Mouse (Mus musculus): ENCODE measurements at regions not wholly inside any gene's neighbourhood (a gene's known extent, or its start where the extent isn't known, plus 50 kb on each side); places are given as distances from the start of the nearest gene placed in this dataset.

DNA sequence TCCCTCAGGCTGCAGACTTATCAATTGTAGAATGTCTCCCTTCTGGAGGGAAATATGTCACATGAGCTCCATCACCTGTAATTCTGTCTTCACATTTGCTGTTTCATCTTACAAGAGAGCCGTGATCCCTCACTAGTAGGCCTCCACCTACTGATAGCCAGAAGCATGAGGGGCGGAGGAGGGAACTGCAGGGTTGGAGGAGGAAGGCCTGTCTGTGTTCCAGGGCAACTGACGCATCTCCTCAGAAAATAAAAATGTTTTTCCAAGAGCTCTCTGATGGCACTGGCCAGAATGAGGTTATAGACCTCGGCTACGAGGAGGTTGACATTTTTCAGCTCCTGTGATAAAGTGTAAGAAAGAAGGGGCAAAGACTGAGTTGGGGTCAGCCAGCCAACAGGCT lies 257.0 kb downstream of the Enc1 start:
- no peaks in the 10 kb centered on the region for H3K4me1 ChIP-seq
- no peaks in the 10 kb centered on the region for H3K9me3 ChIP-seq
- H3K9ac ChIP-seq, result no peak overlapping the region
- ATAC-seq (replicated peaks), result no peak
- WGBS, result 93% methylated on average over 5 of the region's 5 CpGs
- no peaks in the 10 kb centered on the region for H3K27me3 ChIP-seq (replicated peaks)
- no peak overlapping the region for H3K4me2 ChIP-seq
- H3K36me3 ChIP-seq (replicated peaks), result no peaks in the 10 kb centered on the region
- H3K27ac ChIP-seq, result no peak overlapping the region
- H3K4me3 ChIP-seq, result no peak overlapping the region

DNA sequence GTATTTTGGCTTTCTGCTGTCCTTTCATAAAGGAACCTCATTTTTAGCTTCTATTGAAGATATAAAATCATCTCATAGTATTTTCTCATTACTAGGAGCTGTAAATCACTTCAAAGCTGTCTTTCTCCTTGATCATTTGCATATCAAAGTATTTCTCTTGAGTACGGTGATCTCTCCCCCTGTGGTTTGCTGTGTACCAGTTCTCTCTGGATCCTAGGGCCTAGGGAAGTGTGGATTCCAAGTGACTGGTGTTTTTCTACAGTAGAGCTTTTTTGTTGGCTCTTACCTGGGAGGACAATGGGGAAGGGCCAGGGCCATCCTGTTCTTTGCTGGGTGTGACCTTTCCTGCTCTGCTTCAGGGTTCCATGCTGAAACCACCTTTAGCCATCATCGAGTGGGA lies 253.9 kb downstream of the Enc1 start:
- H3K4me3 ChIP-seq, result no peak overlapping the region
- H3K36me3 ChIP-seq (replicated peaks), result no peaks in the 10 kb centered on the region
- H3K9me3 ChIP-seq, result no peaks in the 10 kb centered on the region
- ATAC-seq (replicated peaks), result no peak
- no peaks in the 10 kb centered on the region for H3K27me3 ChIP-seq (replicated peaks)
- H3K4me2 ChIP-seq, result no peak overlapping the region
- WGBS, result 63% methylated on average over 2 of the region's 2 CpGs
- no peak overlapping the region for H3K27ac ChIP-seq
- H3K9ac ChIP-seq, result no peak overlapping the region
- 0 out of 2 replicates have a peak, but pooled peaks cover 3% of the 10 kb centered on the region for H3K4me1 ChIP-seq

DNA sequence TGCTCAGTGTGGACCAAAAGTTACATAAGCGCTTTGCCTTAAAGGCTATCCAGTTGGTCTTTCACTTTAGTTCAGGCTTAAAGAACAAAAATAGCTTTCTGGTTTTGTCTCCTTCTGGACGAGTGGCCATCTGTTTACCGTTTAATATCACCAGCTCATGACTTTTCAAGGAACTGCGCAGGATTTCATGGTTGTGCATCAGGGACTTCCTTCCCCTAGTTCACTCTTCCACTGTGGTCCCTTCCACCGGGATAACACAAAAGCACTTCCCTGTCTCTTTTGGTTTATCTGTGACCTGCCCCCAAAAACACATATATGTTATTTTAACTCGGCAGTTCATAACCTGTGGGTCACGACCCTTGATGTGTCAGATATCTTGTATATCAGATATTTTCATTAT lies 252.9 kb downstream of the Enc1 start:
- Histone ChIP-seq H3K27me3 (replicated peaks) (no peaks in the 10 kb centered on the region), H3K4me3 (no peak overlapping the region), H3K36me3 (replicated peaks) (no peaks in the 10 kb centered on the region), H3K4me1 (peaks cover 11% of the 10 kb centered on the region), H3K9me3 (no peaks in the 10 kb centered on the region), H3K9ac (no peak overlapping the region), H3K4me2 (no peak overlapping the region), H3K27ac (no peak overlapping the region)
- WGBS, result 86% methylated on average over 7 of the region's 7 CpGs
- ATAC-seq (replicated peaks), result no peak

DNA sequence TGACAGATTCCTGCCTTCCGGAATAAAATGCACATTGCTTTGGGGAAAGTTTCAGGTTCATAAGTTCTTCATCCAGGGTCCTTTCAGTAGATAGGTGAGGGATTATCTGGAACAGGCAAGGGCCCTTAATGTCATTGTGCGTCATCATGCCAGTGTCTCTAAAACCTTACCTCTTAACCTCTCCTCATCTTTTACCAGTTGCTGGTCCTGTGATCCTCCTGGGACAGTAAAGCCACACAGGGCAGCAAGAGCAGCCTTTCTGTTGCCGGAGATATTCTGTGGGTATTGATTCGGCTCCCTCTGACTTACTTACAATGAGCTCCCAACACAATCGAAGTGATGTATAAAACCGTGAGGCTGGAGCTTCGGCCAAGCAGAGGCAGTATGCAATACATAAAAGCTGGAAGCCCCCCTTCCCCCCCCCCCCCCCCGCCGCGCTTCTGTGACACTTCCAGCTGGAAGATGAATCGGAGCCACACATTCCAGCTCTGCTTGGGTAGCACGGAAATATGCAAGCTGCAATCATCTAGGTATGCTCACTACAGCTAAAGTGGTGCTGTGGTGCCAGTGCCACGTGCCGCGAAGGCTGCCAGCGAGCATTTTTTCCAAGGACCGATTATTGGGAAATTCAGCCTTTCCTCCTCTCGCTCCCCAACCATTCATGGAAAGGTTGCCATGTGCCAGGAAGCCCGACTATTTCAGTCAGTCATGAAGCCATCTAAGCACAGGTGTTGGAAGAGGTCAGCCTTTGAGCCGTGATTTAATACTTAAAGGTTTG lies 252.2 kb downstream of the Enc1 start:
- no peak overlapping the region for H3K27ac ChIP-seq
- ATAC-seq (replicated peaks), result no peak

DNA sequence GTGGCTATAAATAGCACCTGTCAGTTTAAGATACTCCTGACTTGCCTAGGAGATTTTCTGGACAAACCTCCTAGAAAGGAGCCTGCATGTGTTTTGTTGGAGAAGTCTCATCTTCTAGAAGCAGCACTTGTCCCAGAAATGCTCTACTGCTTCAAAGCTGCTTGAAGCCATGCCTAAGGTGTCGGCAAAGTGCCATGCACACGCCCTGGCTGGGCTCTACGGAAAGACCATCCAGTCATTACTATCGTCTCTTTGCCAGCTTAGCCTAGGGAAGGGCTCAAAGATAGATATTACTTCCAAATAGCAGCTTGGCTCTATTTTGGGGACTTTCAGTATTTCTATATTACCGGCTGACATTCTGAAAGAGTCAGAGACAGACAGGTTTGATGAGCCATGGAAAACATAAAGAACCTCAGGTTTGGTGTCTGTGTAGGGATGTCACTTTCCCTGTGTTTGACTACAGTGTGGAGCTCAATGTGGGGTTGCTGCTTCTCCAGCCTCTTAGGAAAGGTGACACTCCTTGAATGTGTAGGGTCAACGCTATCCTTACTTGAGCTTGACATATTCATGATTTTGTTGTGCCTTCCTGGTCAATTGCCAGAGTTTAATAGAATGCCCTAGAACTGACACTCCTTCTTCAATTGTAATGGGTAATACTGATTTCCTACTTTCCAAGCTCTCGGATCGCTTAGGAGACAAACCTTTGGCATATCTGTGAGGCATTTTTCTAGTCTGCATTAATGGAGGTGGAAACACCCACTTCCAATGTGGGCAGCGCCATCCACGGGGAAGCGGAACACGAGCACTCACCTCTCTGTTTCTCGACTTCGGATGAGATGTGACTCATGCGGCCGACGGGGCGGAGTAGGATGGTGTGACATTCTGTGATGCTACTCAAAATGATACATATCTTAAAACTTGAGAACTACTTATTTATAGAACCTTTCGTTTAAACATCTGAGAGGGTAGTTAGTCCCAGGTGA lies 251.3 kb downstream of the Enc1 start:
- Histone ChIP-seq H3K27ac (no peak overlapping the region), H3K4me2 (no peak overlapping the region), H3K4me1 (peaks cover 27% of the 10 kb centered on the region), H3K27me3 (replicated peaks) (no peaks in the 10 kb centered on the region), H3K4me3 (no peak overlapping the region), H3K9me3 (no peaks in the 10 kb centered on the region), H3K9ac (no peak overlapping the region), H3K36me3 (replicated peaks) (no peaks in the 10 kb centered on the region)
- 95% methylated on average over 19 of the region's 19 CpGs for WGBS
- ATAC-seq (replicated peaks), result no peak

More for the DNA sequence above, 252.2 kb downstream of the Enc1 start:
- Histone ChIP-seq H3K36me3 (replicated peaks) (no peaks in the 10 kb centered on the region), H3K27me3 (replicated peaks) (no peaks in the 10 kb centered on the region), H3K4me1 (peaks cover 18% of the 10 kb centered on the region), H3K9me3 (no peaks in the 10 kb centered on the region), H3K4me3 (no peak overlapping the region), H3K9ac (no peak overlapping the region), H3K4me2 (no peak overlapping the region)
- WGBS, result 60% methylated on average over 17 of the region's 20 CpGs

DNA sequence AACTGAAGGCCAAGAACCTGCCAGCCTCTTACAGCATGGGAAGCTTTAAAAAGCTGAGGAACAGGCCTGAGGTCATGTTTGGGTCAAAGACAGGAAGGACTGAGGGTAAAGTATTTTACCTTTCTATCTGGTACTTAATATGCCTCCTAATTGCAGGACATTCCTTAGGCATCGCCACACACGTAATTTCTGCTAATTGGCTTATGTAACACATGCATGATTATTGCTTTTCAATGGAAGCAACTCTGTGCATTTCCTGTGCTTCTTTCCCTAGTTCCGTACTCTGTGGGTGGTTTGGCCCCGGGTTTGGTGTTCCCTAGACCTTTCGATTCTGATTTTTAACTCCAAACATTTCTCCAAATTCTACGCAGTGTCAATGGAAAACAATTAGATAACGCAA lies 249.2 kb downstream of the Enc1 start:
- Histone ChIP-seq H3K4me1 (peaks cover 29% of the 10 kb centered on the region), H3K4me2 (no peak overlapping the region), H3K27ac (no peak overlapping the region), H3K36me3 (replicated peaks) (no peaks in the 10 kb centered on the region), H3K9me3 (no peaks in the 10 kb centered on the region), H3K27me3 (replicated peaks) (no peaks in the 10 kb centered on the region), H3K4me3 (no peak overlapping the region), H3K9ac (no peak overlapping the region)
- ATAC-seq (replicated peaks), result no peak
- WGBS, result 81% methylated on average over 7 of the region's 7 CpGs

DNA sequence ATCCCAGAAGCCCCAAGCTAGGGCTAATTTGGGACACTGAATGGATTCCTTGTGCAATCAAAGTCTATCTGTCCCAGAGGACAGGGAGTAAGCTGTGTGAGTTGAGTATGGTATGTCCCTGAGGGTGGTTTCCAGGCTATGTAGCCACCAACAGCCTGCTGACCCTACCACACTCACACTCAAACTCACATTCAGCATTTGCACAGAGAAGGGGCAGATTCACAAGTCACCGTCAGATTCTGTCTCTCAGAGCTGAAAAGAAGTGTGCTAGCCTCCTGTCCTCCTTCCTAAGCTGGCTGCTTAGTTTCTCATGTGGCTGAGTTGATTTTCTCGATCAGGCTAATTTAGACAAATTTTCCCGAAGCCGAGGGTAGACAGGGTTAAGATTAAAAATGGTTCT lies 248.8 kb downstream of the Enc1 start:
- no peak overlapping the region for H3K4me2 ChIP-seq
- 69% methylated on average over 4 of the region's 4 CpGs for WGBS
- ATAC-seq (replicated peaks), result no peak

DNA sequence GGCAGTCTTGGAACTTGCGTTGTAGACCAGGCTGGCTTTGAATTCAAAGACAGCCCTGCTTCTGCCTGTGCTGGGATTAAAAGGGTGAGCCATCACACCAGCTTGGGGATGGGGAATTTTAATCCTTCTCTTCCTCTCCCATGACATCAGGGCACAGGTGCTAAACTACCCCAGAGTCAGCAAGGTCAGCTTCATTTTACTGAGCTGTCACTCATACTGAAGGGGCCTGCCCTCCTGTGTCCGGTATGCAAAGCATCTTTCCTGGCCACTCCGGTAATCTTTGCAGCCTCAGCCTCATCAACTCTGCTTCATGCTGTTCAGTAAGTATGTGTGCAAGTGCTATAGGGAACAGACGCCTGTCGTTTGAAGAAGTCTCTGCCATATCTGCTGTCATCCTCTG lies 248.1 kb downstream of the Enc1 start:
- no peak overlapping the region for H3K27ac ChIP-seq
- ATAC-seq (replicated peaks), result no peak
- no peak overlapping the region for H3K4me3 ChIP-seq
- 27% methylated on average over 5 of the region's 5 CpGs for WGBS
- H3K4me2 ChIP-seq, result no peak overlapping the region
- no peaks in the 10 kb centered on the region for H3K9me3 ChIP-seq
- H3K36me3 ChIP-seq (replicated peaks), result no peaks in the 10 kb centered on the region
- no peaks in the 10 kb centered on the region for H3K27me3 ChIP-seq (replicated peaks)
- H3K9ac ChIP-seq, result no peak overlapping the region
- H3K4me1 ChIP-seq, result peaks cover 29% of the 10 kb centered on the region

More for the DNA sequence above, 248.8 kb downstream of the Enc1 start:
- H3K9me3 ChIP-seq, result no peaks in the 10 kb centered on the region
- no peaks in the 10 kb centered on the region for H3K36me3 ChIP-seq (replicated peaks)
- no peak overlapping the region for H3K4me3 ChIP-seq
- no peak overlapping the region for H3K9ac ChIP-seq
- no peak overlapping the region for H3K27ac ChIP-seq
- peaks cover 29% of the 10 kb centered on the region for H3K4me1 ChIP-seq
- H3K27me3 ChIP-seq (replicated peaks), result no peaks in the 10 kb centered on the region

DNA sequence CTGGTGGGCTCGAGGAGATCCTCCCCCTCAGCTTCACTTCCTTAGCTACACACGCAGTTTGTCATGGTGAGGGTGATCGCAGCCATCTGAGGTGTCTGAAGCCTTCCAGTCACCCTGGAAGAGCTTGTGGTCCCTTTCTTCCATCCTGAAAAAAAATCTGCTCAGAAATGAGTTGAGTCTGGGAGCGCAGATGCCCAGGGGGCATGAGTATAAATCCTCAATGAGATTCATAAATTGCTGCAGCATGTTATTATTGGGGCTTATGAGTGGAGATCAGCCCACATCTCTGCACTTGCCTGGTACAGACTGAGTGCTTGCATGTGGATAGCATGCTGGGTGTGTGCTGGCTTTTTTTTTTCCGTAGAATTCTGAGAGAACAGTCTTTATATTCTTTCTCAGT lies 247.6 kb downstream of the Enc1 start:
- Histone ChIP-seq H3K4me2 (no peak overlapping the region), H3K9me3 (no peaks in the 10 kb centered on the region), H3K36me3 (replicated peaks) (no peaks in the 10 kb centered on the region), H3K4me1 (peaks cover 29% of the 10 kb centered on the region), H3K9ac (no peak overlapping the region), H3K27ac (no peak overlapping the region), H3K27me3 (replicated peaks) (no peaks in the 10 kb centered on the region), H3K4me3 (no peak overlapping the region)
- WGBS, result 59% methylated on average over 5 of the region's 5 CpGs
- peak; percentile 53 for ATAC-seq (replicated peaks)

DNA sequence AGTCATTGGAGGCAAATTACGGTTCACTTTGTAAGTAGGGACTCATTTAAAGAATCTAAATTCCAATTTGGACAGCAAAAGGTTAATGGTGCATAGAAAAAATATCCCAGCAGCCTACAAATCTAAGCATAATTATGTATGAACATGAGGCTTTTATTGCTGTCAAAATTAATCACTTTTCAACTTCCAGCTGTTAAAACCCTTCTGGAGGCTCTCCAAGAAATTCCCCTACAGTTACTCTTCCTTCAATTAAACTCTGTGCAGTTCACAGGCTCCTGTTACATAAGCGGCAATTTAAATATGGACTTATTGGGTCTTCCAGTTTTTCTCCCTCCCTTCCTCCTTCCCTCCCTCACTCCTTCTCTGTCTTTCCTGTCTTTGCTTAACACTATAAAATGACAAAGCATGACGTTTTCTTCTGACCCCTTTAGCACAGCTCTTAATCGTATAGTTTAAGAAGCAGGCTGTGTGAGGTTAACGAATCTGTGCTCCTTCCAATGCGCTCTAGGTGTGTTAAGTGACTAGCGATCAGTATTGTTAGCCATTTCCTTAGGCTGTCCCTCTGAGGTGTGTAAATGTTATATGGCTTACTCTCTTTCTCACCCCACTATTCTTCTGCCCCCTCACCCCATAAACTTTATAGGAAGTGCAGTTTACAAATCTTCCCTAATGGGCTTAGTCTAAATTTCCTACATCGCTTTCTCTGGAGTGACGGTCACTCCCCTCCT lies 247.0 kb downstream of the Enc1 start:
- H3K4me2 ChIP-seq, result no peak overlapping the region
- no peak overlapping the region for H3K4me3 ChIP-seq
- 0 out of 2 replicates have a peak, but pooled peaks have one; percentile 35 for ATAC-seq (replicated peaks)
- no peaks in the 10 kb centered on the region for H3K9me3 ChIP-seq
- H3K27me3 ChIP-seq (replicated peaks), result no peaks in the 10 kb centered on the region
- no peak overlapping the region for H3K9ac ChIP-seq
- H3K36me3 ChIP-seq (replicated peaks), result no peaks in the 10 kb centered on the region
- 67% methylated on average over 9 of the region's 9 CpGs for WGBS
- peaks cover 29% of the 10 kb centered on the region for H3K4me1 ChIP-seq
- no peak overlapping the region for H3K27ac ChIP-seq

DNA sequence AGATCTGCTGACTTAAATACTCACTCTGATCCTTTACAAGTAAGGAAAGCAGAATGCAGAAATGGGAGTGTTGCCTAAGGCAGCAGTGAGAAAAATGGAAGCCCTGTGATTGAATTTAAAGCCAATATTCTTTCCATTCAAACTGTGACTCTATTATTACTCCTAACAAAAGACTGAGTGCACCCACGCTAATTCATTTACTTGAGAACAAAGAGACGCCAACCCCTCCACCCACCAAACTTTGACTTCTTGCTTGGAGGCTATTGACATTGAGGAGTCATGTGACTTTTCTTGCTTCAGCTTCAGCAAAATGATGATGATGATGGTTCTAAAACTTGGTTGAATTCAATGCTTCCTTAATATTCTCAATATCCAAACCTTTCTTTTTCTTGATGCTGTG lies 245.6 kb downstream of the Enc1 start:
- Histone ChIP-seq H3K9me3 (no peaks in the 10 kb centered on the region), H3K36me3 (replicated peaks) (no peaks in the 10 kb centered on the region), H3K4me1 (peaks cover 26% of the 10 kb centered on the region), H3K9ac (no peak overlapping the region), H3K27me3 (replicated peaks) (no peaks in the 10 kb centered on the region), H3K27ac (no peak overlapping the region), H3K4me2 (no peak overlapping the region), H3K4me3 (no peak overlapping the region)
- WGBS, result 57% methylated on average over 2 of the region's 2 CpGs
- ATAC-seq (replicated peaks), result no peak

DNA sequence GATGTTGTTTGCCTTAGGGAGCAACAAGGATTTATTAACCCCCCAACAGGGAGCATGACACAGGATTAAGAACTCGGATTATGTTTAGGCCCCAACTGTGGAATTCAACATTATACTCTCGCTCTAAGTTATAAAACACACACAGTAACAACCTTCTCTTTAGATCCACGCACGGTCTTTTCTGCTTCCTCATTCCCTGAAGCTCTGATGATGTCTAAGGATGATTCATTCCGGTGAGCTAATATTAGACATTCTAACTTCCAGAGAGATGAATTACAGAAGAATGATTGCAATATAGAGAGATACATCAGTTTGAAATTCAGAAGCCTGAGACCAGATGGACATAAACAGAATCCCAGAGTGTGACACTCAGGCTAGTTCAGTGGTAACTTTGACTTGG lies 245.0 kb downstream of the Enc1 start:
- no peaks in the 10 kb centered on the region for H3K27me3 ChIP-seq (replicated peaks)
- H3K9ac ChIP-seq, result no peak overlapping the region
- no peak overlapping the region for H3K27ac ChIP-seq
- H3K36me3 ChIP-seq (replicated peaks), result no peaks in the 10 kb centered on the region
- no peak overlapping the region for H3K4me2 ChIP-seq
- 63% methylated on average over 5 of the region's 5 CpGs for WGBS
- H3K4me1 ChIP-seq, result peaks cover 26% of the 10 kb centered on the region
- no peak for ATAC-seq (replicated peaks)
- no peak overlapping the region for H3K4me3 ChIP-seq
- no peaks in the 10 kb centered on the region for H3K9me3 ChIP-seq
